Mouse (Mus musculus) intestine, embryonic 16.5 days (tissue): ENCODE results near the gene 5730455P16Rik. TPM values are rescaled to one million over a fixed set of nuclear protein-coding genes. Genes with fewer than 3 reads are reported as not detected.
A peak's percentile ranks its signal among the peaks of the same experiment; 100 is the strongest.
"Not testable (repeated sequence)": the region's sequence is repeated elsewhere in the genome, so short reads cannot be mapped to it uniquely, and the experiment has no call there.

Source experiments
- ATAC-seq: fragments of 200-750 bp; cut with Nextera tagmentation; 2 replicates; pipeline ENCODE4 v1.8.0; 2017; ENCODE audit warnings: moderate TSS enrichment, moderate library complexity
- H3K27ac ChIP-seq: fragments of 300-500 bp; sonication (generic); 2 replicates; pipeline ENCODE4 v1.5.1; 2014; ENCODE audit warnings: mild to moderate bottlenecking, low read length
- H3K27me3 ChIP-seq: fragments of 300-500 bp; sonication (generic); replicated peaks from 2 replicates; pipeline ENCODE4 v1.6.1; 2014; ENCODE audit warnings: low read length, control low read depth, mixed read lengths; ENCODE audit not compliant: control insufficient read depth, insufficient read depth
- H3K36me3 ChIP-seq: fragments of 300-500 bp; sonication (generic); 2 replicates; pipeline ENCODE4 v1.6.1; 2014; ENCODE audit warnings: low read length, control low read depth; ENCODE audit not compliant: control insufficient read depth, insufficient read depth
- H3K4me1 ChIP-seq: fragments of 300-500 bp; sonication (generic); 2 replicates; pipeline ENCODE4 v1.6.1; 2014; ENCODE audit warnings: low read length, control low read depth, mixed read lengths; ENCODE audit not compliant: control insufficient read depth, insufficient read depth
- H3K4me2 ChIP-seq: fragments of 300-500 bp; sonication (generic); 2 replicates; pipeline ENCODE4 v1.6.1; 2014; ENCODE audit warnings: low read depth, low read length, control low read depth
- H3K4me3 ChIP-seq: fragments of 300-500 bp; sonication (generic); 2 replicates; pipeline ENCODE4 v1.5.1; 2014; ENCODE audit warnings: mild to moderate bottlenecking, low read length
- H3K9ac ChIP-seq: fragments of 300-500 bp; sonication (generic); 2 replicates; pipeline ENCODE4 v1.6.1; 2014; ENCODE audit warnings: low read depth, low read length
- H3K9me3 ChIP-seq: fragments of 300-500 bp; sonication (generic); 2 replicates; pipeline ENCODE4 v1.6.1; 2016; ENCODE audit warnings: low read length, control low read depth; ENCODE audit not compliant: control insufficient read depth
- WGBS: fragments of 180-500 bp; shearing (Covaris S2); extraction: QIAGEN DNeasy Blood & Tissue Kit; methylation state at CpG from one replicate; pipeline ENCODE4 v1.1.7; 2014; 5-methylcytosine and 5-hydroxymethylcytosine counted together
- polyA plus RNA-seq: library from polyadenylated mRNA; unstranded; fragments of >200 nt; fragmentation: Nextera tagmentation; extraction: Ambion mirVana; gene quantifications from 2 replicates; pipeline ENCODE4 v1.2.1, GENCODE M21; 2015

Gene 5730455P16Rik
- polyA plus RNA-seq, 1 experiment from 2014 or later = 14.9 TPM

GRCm38 (mm10) chr11:80410377-80410776 is 32.5 kb upstream of the 5730455P16Rik start:
- 91% methylated on average over 2 of the region's 2 CpGs for WGBS
- Histone ChIP-seq H3K4me2 (no peak overlapping the region), H3K27ac (no peak overlapping the region), H3K9ac (no peak overlapping the region), H3K9me3 (no peaks in the 10 kb centered on the region), H3K4me3 (no peak overlapping the region), H3K36me3 (peaks cover 3% of the 10 kb centered on the region; the same call in 1 of the 2 replicates), H3K27me3 (no peaks in the 10 kb centered on the region), H3K4me1 (no peaks in the 10 kb centered on the region)
- ATAC-seq = no peak

DNA sequence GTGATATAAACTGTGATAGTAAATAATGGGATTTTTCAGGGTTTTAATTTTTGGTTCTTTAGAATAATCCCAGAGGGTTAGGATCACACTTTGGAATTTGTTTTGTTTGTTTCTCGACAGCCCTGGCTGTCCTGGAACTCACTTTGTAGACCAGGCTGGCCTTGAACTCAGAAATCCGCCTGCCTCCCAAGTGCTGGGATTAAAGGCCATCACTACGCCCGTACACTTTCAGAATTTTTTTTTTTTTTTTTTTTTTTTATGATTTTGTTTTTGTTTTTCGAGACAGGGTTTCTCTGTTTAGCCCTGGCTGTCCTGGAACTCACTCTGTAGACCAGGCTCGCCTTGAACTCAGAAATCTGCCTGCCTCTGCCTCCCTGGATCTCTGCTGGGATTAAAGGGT is 30.0 kb upstream of the 5730455P16Rik start:
- H3K27ac ChIP-seq, H3K4me1 ChIP-seq, H3K4me3 ChIP-seq, H3K36me3 ChIP-seq, H3K9me3 ChIP-seq, H3K27me3 ChIP-seq, H3K4me2 ChIP-seq, H3K9ac ChIP-seq: not testable (repeated sequence)
- 0 out of 2 replicates have a peak, but pooled peaks have one; percentile 19 for ATAC-seq
- WGBS = 97% methylated on average over 6 of the region's 6 CpGs

- Histone ChIP-seq H3K36me3 (peaks cover 7% of the 10 kb centered on the region), H3K9me3 (no peaks in the 10 kb centered on the region), H3K9ac (no peak overlapping the region), H3K27me3 (no peaks in the 10 kb centered on the region), H3K27ac (no peak overlapping the region), H3K4me3 (no peak overlapping the region), H3K4me2 (no peak overlapping the region), H3K4me1 (no peaks in the 10 kb centered on the region)
- 88% methylated on average over 4 of the region's 4 CpGs for WGBS
- ATAC-seq = no peak
Observed at GRCm38 (mm10) chr11:80396617-80397016, 18.8 kb upstream of the 5730455P16Rik start.

GRCm38 (mm10) chr11:80395930-80396329 is 18.1 kb upstream of the 5730455P16Rik start:
- no peak for ATAC-seq
- H3K27ac ChIP-seq = no peak overlapping the region
- H3K36me3 ChIP-seq = peaks cover 11% of the 10 kb centered on the region
- no peaks in the 10 kb centered on the region for H3K9me3 ChIP-seq
- 86% methylated on average over 3 of the region's 3 CpGs for WGBS
- H3K27me3 ChIP-seq = no peaks in the 10 kb centered on the region
- no peak overlapping the region for H3K4me2 ChIP-seq
- H3K4me1 ChIP-seq = no peaks in the 10 kb centered on the region
- H3K9ac ChIP-seq = no peak overlapping the region
- H3K4me3 ChIP-seq = no peak overlapping the region

GRCm38 (mm10) chr11:80391407-80392120 is 13.7 kb upstream of the 5730455P16Rik start:
- Histone ChIP-seq H3K9ac (no peak overlapping the region), H3K9me3 (no peaks in the 10 kb centered on the region), H3K36me3 (peaks cover 18% of the 10 kb centered on the region), H3K27ac (no peak overlapping the region), H3K4me2 (no peak overlapping the region), H3K4me3 (no peak overlapping the region), H3K27me3 (no peaks in the 10 kb centered on the region), H3K4me1 (0 out of 2 replicates have a peak, but pooled peaks cover 3% of the 10 kb centered on the region)
- 89% methylated on average over 2 of the region's 2 CpGs for WGBS
- no peak for ATAC-seq

DNA sequence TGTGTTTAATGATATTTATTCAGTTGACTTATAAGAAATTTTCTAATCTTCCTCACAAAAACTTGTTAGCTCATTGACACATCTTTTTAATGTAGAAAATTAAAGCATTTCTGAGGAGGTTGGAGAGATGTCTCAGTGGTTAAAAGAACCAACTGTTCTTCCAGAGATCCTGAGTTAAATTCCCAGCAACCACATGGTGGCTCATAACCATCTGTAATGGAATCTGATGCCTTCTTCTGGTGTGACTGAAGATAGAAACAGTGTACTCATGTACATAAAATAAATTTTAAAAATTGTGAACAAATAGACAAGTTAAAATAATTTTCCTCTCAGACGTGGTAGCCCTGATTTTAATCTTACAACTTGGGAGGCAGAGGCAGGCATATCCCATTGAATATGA is 12.1 kb upstream of the 5730455P16Rik start:
- Histone ChIP-seq H3K36me3 (peaks cover 16% of the 10 kb centered on the region), H3K4me1 (peaks cover 16% of the 10 kb centered on the region), H3K4me3 (no peak overlapping the region), H3K4me2 (no peak overlapping the region), H3K27me3 (no peaks in the 10 kb centered on the region), H3K9ac (no peak overlapping the region), H3K27ac (no peak overlapping the region), H3K9me3 (no peaks in the 10 kb centered on the region)
- WGBS = 91% methylated on average over 1 of the region's 1 CpGs
- ATAC-seq = no peak

DNA sequence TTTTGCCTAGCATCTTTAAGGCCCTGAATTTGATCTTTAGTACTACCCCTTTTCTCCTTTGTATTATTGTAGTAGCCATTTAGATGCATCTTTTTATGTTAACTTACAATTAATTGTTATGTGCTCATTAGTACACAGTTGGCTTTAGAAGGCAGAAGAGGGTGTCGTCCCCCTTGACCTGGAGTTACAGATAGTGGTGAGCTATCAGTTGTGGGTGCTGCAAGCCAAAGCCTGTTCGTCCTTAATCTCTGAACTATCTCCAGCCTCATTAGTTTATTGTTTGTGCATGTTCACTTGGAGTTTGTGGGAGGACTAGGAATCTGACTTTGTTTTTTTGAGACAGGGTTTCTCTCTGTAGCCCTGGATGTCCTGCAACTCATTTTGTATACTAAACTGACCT is 9.0 kb upstream of the 5730455P16Rik start:
- Histone ChIP-seq H3K4me2 (0 out of 2 replicates have a peak overlapping the region, but pooled peaks have one; percentile 19), H3K4me3 (0 out of 2 replicates have a peak overlapping the region, but pooled peaks have one; percentile 9), H3K9ac (no peak overlapping the region), H3K4me1 (peaks cover 20% of the 10 kb centered on the region), H3K9me3 (no peaks in the 10 kb centered on the region), H3K36me3 (peaks cover 12% of the 10 kb centered on the region), H3K27ac (no peak overlapping the region), H3K27me3 (no peaks in the 10 kb centered on the region)
- WGBS = 54% methylated on average over 2 of the region's 2 CpGs
- ATAC-seq = no peak

DNA sequence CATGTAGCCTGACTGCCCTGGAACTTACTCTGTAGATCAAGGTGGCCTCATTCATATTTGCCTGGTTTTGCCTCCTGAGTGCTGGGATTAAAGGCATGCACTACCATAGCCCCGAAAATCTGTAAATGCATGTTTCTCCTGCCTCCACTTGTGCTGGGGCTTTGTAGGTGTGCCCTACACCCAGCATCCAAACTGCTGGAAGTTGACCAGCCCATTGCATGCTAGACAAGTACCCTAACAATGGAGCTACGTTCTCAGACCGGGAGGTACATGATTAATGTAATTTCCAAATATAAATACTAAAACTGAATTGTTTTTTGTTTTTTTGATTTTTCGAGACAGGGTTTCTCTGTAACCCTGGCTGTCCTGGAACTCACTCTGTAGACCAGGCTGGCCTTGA is 7.2 kb upstream of the 5730455P16Rik start:
- Histone ChIP-seq H3K4me3 (peak overlapping the region; percentile 50), H3K36me3 (peaks cover 7% of the 10 kb centered on the region), H3K9ac (peak overlapping the region; percentile 60), H3K27ac (no peak overlapping the region), H3K9me3 (no peaks in the 10 kb centered on the region), H3K4me2 (peak overlapping the region; percentile 91), H3K4me1 (peaks cover 20% of the 10 kb centered on the region), H3K27me3 (no peaks in the 10 kb centered on the region)
- no peak for ATAC-seq
- 33% methylated on average over 4 of the region's 4 CpGs for WGBS

- Histone ChIP-seq H3K9me3 (no peaks in the 10 kb centered on the region), H3K4me3 (peak overlapping the region; percentile 50), H3K4me2 (peak overlapping the region; percentile 91), H3K27me3 (no peaks in the 10 kb centered on the region), H3K27ac (no peak overlapping the region), H3K36me3 (peaks cover 7% of the 10 kb centered on the region), H3K9ac (peak overlapping the region; percentile 60), H3K4me1 (peaks cover 20% of the 10 kb centered on the region)
- no peak for ATAC-seq
Observed at GRCm38 (mm10) chr11:80384461-80384860, 6.6 kb upstream of the 5730455P16Rik start.
